Mouse (Mus musculus) cortical plate, adult 2 months (tissue): ENCODE measurements around the gene Tomm20l. TPM values are rescaled to one million over a fixed set of nuclear protein-coding genes. Genes with fewer than 3 reads are reported as not detected.
"Not testable (repeated sequence)": the region's sequence is repeated elsewhere in the genome, so short reads cannot be mapped to it uniquely, and the experiment has no call there.

Source experiments
- H3K27ac ChIP-seq: fragments of 200-500 bp; 2 replicates; pipeline ENCODE4 v1.5.1; 2012; ENCODE audit warnings: low read length, control low read depth, inconsistent platforms; ENCODE audit not compliant: insufficient read depth
- H3K4me1 ChIP-seq: fragments of 200-500 bp; 2 replicates; pipeline ENCODE4 v1.6.1; 2011; ENCODE audit warnings: low read length; ENCODE audit not compliant: control insufficient read depth, insufficient read depth
- H3K4me3 ChIP-seq: fragments of 200-500 bp; 2 replicates; pipeline ENCODE4 v1.5.1; 2011; ENCODE audit warnings: mild to moderate bottlenecking, low read length, control low read depth; ENCODE audit not compliant: insufficient read depth
- CTCF ChIP-seq: fragments of 200-500 bp; IDR thresholded peaks from 2 replicates; pipeline ENCODE4 v1.5.1; 2011; ENCODE audit warnings: mild to moderate bottlenecking, control low read depth, low read length; ENCODE audit not compliant: insufficient read depth; ENCODE audit errors: extremely low read depth
- POLR2A ChIP-seq: fragments of 200-500 bp; IDR thresholded peaks from 2 replicates; pipeline ENCODE4 v1.6.1; 2011; ENCODE audit warnings: mild to moderate bottlenecking, low read length, control low read depth; ENCODE audit not compliant: insufficient read depth; ENCODE audit errors: extremely low read depth
- polyA plus RNA-seq: library from polyadenylated mRNA; depleted of rRNA; stranded (reverse); fragments of >200 nt; gene quantifications from 2 replicates; pipeline ENCODE4 v1.2.3, GENCODE M21; 2012; rRNA removed

Gene Tomm20l
- not detected in 2 replicates for polyA plus RNA-seq

DNA sequence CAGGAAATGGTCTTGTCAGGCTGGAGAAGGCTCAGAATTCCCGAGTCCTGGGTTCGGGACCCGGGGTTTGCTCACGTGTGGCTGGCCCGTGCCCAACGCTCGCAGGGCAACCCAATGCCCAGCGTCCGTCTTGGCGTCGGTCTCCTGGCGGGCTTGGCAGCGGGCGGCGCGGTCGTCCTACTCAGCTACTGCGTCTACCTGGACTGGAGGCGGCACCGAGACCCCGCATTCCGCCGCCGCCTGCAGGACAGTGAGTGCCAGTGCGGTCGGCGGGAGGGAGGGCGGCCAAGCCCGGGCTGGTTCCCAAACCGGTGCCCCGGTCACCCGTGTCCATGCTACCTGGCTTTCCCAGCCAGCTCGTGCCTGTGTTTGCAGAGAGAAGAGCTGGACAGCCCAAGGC, at the start of gene Tomm20l:
Tomm20l (plus strand) TSS at position 98 of the 400 bp plus-strand sequence.
- TF ChIP-seq CTCF (no peak), POLR2A (no peak)
- peaks cover 4% of the 10 kb centered on the region; the same call in 1 of the 2 replicates for H3K4me1 ChIP-seq
- no peak within 1 kb of the TSS for H3K27ac ChIP-seq
- no peak within 1 kb of the TSS for H3K4me3 ChIP-seq

DNA sequence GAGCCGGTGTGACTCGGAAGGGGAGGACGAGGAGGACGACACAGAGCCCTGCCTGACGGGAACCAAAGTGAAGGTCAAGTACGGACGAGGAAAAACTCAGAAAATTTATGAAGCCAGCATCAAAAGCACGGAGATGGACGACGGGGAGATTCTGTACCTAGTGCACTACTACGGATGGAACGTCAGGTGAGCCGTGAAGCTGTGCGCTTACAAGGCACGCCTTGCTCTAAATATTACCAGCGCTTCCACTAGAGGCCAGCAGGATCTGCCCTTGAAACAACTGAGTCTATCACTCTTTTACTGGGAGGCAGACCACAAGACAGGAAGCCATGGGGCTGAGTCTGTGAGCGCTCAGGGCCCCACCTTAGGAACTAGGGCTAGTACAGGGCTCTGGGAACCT, 41.4 kb upstream of the Tomm20l start:
- TF ChIP-seq CTCF, result no peak
- TF ChIP-seq POLR2A, result no peak
- H3K4me1 ChIP-seq, result no peaks in the 10 kb centered on the region
- H3K4me3 ChIP-seq, result no peak overlapping the region
- no peak overlapping the region for H3K27ac ChIP-seq

DNA sequence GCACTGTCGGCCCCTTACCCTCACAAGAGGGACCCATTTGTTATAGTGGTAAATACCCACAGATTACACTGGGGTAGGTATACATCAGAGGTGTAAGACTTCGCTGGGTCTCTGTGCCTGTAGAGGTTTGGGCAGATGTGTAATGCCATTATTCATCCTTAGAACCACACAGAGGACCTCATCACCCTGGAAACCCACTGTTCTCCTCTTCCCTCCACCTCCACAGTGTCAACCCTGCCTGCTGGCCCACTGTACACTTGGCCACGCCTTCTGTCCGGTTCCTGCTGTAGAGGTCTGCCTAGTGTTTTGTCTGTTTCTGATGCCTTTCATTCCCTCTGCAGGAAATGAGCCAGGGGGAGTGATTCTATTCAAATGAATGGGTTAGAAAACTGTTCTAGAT, 39.2 kb upstream of the Tomm20l start:
- Histone ChIP-seq H3K4me3 (no peak overlapping the region), H3K27ac (no peak overlapping the region), H3K4me1 (no peaks in the 10 kb centered on the region)
- TF ChIP-seq CTCF, result no peak
- TF ChIP-seq POLR2A, result no peak

DNA sequence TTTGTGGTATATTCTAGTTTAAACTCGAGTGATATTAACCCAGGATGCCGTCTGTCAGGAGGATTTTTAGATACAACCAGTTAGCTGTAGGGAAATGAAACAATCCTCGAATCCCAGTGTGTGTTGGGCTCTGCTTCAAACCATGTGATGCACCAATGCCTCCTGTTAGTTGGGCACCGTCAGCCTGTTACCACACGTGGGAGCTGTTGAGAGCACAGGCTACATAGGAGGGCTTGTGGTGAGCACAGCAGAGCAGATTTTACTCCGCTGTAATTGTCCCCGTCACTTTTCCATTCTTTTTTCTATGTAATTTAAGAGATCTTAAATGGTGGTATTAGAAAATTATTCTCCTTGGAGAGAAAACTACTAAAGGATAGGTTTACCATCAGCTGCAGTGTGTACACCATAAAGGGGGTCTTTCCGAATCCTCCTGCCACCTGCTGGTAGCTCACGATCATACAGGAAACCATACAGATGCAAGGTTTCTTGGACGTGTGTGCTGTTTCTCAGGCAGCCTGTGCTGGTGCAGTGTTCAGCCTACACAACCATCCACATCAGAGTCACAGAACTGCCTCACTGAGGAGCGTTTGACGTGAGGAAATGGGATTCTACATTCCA, 38.0 kb upstream of the Tomm20l start:
- no peak for TF ChIP-seq POLR2A
- peak; percentile 27 for TF ChIP-seq CTCF
- H3K4me1 ChIP-seq, result no peaks in the 10 kb centered on the region
- no peak overlapping the region for H3K4me3 ChIP-seq
- H3K27ac ChIP-seq, result no peak overlapping the region

- H3K4me3 ChIP-seq, result no peak overlapping the region
- no peak overlapping the region for H3K27ac ChIP-seq
- H3K4me1 ChIP-seq, result no peaks in the 10 kb centered on the region
- TF ChIP-seq POLR2A (no peak), CTCF (no peak)
Observed at GRCm38 (mm10) chr12:71086331-71086730, 24.9 kb upstream of the Tomm20l start.

- not testable (repeated sequence) for H3K4me3 ChIP-seq, H3K4me1 ChIP-seq
Observed at GRCm38 (mm10) chr12:71104275-71104674, 7.0 kb upstream of the Tomm20l start.

GRCm38 (mm10) chr12:71107216-71107771, 3.9 kb upstream of the Tomm20l start:
- TF ChIP-seq POLR2A, result no peak
- no peak overlapping the region for H3K27ac ChIP-seq
- no peaks in the 10 kb centered on the region for H3K4me1 ChIP-seq
- no peak overlapping the region for H3K4me3 ChIP-seq

More at GRCm38 (mm10) chr12:71104275-71104674, 7.0 kb upstream of the Tomm20l start:
- H3K27ac ChIP-seq, result not testable (repeated sequence)

DNA sequence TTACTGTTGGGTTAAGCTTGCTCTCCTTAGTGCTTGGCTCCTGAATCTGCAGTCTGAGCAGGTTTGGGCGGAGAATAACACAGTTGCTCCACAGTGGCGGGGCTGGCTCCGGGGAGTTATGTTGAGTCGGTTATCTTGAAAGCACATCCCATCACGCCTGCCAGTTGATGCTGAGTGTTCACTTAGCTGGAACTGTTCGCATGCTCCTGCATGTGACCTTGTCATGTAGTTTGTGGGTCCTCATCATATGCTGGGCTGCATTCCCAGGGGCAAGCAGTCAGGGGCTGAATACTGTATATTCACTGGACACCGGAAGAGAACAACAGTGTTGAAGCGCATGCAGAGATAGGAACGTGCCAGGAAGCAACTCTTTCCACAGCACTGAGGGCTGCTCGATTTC, 1.8 kb downstream of the Tomm20l start:
- TF ChIP-seq POLR2A (no peak), CTCF (no peak)
- no peak overlapping the region for H3K27ac ChIP-seq
- H3K4me3 ChIP-seq, result no peak overlapping the region
- H3K4me1 ChIP-seq, result peaks cover 4% of the 10 kb centered on the region; the same call in 1 of the 2 replicates

GRCm38 (mm10) chr12:71113675-71114288, 2.6 kb downstream of the Tomm20l start:
- no peak overlapping the region for H3K4me3 ChIP-seq
- H3K27ac ChIP-seq, result no peak overlapping the region
- TF ChIP-seq CTCF, result no peak
- no peak for TF ChIP-seq POLR2A
- H3K4me1 ChIP-seq, result peaks cover 4% of the 10 kb centered on the region; the same call in 1 of the 2 replicates

DNA sequence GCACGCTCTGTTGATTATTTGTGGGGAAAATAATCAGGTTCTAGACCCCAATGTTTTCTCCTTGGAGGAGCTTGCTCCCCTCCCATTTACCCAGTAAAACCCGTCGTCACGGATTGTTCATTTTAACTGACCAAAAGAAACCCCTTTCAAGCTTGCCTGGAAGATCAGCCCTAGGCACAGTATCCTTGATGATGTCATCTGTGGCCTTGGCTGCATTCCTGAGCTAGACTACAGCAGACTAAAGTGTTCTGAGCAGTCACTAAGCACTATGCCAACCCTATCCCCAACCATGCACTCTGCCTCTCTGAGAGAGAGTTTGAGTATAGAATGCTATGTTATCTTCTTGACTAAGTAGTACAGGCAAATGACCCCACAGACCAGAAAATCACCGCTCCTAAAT, 5.2 kb downstream of the Tomm20l start:
- peaks cover 4% of the 10 kb centered on the region; the same call in 1 of the 2 replicates for H3K4me1 ChIP-seq
- no peak for TF ChIP-seq CTCF
- no peak for TF ChIP-seq POLR2A
- no peak overlapping the region for H3K27ac ChIP-seq
- no peak overlapping the region for H3K4me3 ChIP-seq
